Mouse (Mus musculus): Measurements from ENCODE around the gene Hoxd9.

Hoxd9 gene

DNA sequence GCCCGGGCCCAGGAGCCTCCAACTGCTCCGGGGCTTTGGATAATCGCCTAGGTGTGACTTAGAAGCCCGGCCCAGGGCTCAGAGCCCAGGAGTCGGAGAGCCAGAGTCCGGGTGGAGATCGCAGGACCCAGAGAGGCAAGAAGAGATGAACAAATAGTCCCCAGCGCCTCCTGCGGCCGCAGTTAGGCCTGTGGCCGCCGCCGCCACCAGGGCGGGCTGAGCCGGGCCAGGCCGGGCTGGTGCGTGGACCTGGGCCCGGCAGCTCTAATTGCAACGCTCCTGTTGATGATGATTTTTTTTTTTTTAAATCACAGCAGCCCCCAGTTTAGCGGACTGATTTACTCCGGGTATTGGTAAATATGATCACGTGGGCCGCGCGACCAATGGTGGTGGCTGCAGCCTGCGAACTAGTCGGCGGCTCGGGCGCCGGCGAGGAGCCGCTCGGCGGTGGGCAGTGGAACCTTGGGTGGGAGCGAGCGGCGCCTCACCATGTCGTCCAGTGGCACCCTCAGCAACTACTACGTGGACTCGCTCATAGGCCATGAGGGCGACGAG is at the start of gene Hoxd9:
Gene Hoxd9 (plus strand): TSS at position 161 of the 555 bp plus-strand sequence.
- DNase-seq (ENCODE audit: low spot score in 2 of 2): no peak

- DNase-seq (ENCODE audit: low spot score in 2 of 2): no peak
These were observed 44.6 kb upstream of the Hoxd9 start for GRCm38 (mm10) chr2:74652996-74653340.

DNA sequence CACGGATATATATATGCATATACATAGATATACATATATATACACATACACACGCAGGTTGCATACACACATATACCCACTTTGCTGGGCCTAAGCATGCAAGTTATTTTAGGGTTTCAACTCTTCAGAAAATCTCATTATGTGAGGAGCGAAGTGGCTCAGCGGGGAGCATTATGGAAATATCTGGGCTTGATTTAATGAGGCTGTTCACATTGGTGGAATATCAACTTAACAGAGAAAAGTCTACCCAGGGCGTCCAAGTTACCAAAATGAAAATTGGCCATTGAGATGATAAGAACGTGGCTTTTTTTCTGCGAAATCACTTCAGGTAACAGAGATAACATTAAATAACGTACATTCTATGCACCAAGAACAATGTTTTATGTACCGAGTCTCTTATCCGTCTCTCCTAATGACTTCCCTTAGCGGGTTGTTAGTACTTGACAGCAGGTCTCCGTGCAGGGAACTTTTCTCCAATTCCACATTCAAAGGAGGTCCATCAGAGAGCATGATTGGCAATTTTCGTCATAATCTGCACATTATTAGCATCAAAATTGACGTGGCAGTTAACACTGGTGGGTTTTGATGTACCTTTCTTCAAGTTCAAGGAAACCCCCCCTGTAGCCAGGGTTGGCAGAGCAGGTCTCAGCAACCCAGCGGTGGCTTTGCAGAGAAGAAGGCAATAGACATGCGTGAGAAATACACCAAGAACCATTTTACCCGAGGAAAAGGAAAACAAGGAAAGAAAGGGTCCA is 43.6 kb upstream of the Hoxd9 start:
- no peak for DNase-seq (ENCODE audit: low spot score in 2 of 2)

DNA sequence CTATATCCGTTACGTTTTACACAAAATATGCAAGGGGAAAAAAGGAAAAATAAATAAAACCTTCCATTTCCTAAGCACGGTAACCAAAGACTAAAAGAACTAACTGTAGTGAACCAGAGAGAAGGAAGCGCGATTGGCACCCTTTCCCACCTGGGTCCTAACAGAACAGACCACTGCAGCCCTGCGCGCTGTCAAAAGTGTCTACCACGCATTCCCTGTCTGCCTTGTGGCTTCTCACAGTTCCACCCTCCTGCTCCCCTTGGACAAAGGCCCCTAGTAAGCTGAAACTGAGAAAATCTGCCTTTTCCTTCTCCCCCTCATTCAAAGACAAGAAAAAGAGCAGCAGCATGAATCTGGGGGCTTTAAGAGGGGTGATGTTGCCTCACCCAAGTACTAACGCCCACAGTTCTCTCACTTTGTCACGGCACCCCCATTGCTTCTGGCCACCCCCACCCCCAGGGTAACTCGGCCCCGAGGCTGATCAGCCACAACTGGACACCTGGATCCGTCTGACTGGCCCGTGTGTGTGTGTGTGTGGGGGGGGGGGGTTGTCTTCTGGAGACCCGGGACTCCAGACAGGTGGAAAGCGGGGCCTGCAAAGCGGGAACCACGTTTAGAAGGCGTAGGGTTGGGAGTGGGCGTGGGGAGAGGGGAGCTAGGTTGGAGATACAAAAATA is 42.6 kb upstream of the Hoxd9 start:
- DNase-seq (ENCODE audit: low spot score in 2 of 2): no peak

DNA sequence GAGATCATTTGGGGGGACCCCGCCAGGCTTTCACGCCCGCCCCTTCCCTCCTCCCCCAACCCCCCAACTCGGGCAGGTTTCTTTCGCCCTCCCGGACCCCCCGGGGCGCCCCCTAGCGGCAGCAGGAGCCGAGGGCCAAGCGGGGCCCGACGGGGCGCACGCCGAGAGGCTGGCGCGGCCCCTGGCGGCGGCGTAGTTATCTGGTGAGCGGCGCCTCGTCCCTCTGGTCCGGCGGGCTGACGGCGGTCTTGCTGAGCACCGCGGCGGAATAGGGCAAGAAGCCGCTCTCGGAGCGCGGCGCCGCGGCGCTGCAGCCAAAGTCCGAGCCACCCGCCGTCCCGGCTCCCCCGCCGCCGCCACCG is 42.1 kb upstream of the Hoxd9 start:
- DNase-seq (ENCODE audit: low spot score in 2 of 2): no peak

GRCm38 (mm10) chr2:74655821-74656631 is 41.5 kb upstream of the Hoxd9 start:
- DNase-seq (ENCODE audit: low spot score in 2 of 2): no peak

GRCm38 (mm10) chr2:74656632-74657021 is 40.9 kb upstream of the Hoxd9 start:
- DNase-seq (ENCODE audit: low spot score in 2 of 2): no peak

GRCm38 (mm10) chr2:74657251-74658023 is 40.1 kb upstream of the Hoxd9 start:
- no peak for DNase-seq (ENCODE audit: low spot score in 2 of 2)

DNA sequence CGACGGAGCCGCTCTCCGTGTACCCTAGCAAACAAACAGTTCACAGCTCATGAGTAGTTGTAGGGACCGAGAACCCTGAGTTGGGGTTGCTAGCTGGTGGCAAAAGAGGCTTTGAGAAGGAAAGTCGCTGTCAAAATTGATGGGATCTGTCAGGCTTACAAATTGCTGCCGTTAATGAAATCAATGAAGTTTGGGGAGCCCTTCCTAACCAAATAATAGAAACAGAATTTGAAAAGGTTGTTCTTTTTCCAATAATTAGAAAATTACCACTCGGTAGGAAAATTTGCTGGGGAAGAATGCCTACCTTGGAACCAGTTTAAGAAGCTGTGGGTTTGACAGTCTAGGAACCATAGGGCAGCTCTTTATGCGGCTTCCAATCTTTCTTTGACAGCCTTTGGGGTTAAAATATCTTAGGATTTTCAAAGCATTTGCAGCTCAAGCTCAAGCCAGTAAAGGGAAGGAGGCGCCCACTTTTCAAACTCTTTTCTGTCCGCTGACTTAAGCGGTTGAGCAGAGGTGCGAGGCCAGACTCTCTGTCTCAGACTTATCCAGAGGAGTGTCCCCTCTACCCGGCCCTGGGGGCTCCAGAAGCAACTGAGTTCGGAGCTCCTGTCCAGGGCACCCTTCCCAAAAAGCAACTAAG is 39.4 kb upstream of the Hoxd9 start:
- DNase-seq (ENCODE audit: low spot score in 2 of 2): no peak

GRCm38 (mm10) chr2:74658667-74659371 is 38.7 kb upstream of the Hoxd9 start:
- DNase-seq (ENCODE audit: low spot score in 2 of 2): no peak

DNA sequence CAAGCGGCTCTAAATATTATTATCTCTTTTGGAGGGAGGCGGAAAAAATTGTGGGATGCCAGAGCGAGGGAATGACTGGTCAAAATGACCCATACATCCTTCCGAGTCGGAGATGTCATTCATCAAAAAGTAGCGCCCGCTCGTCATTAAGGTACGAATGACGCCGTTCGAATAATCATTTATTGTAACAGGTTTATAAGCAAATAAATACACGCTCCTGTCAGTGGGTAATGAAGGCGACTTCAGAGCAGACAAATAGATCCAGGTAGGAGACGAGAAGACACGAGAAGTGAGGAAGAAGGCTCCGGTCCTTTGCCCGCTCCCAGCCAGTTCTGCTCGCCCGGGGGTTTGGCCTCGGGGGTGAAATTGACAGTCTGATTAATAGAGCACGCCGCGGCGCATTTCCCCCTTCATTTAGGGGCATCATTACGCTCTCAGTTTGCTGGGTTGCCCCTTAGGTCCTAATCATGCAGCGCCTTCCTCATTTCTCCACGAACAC is 38.0 kb upstream of the Hoxd9 start, which contains the start of gene Evx2:
Gene Evx2 (minus strand): TSS at position 51 of the 499 bp plus-strand sequence.
- DNase-seq (ENCODE audit: low spot score in 2 of 2): no peak

DNA sequence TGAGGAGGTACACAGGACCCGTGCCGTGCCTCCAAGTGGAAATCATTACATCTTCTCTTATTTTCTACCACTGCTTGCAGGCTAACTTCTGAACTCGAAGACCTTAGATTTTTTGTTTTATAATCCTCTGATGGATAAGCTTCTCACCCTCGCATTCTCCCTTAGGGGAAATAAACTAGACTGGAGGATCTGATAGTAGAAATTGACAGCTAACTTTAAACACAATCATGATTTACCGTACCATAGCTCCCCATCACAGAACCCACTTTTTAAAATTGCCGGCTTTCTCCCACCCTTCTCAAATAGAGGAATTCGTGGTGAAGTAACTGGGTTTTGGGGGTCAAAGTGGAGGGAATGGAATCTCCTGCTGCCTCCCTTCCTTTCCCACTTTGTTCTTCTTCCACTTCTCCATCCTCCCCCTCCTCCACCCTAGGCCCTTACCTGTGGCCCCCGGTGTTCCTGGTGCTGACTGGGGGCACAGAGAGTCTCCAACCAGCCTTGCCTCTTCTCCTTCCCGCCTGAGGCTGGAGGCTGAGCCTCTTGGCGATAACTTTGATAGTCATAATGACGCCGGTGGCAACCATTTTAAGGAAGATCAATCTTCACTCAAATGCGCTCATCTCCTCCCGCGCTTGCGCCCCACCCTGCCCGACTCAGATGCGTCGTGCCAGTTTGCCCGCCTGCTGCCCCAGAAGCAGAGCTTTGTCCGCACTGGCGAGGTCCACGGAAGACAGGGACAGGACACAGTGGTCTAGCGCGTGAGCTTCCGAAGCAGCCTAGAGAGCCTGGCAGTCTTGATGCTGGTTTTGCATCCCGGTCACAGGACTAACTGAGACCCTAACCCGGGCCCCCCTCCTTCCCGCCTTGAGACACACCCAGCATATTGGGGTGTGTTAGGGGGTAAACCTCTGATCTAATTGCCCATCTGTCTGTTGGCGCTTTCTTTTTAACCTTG is 36.8 kb upstream of the Hoxd9 start:
- DNase-seq (ENCODE audit: low spot score in 2 of 2): no peak

DNA sequence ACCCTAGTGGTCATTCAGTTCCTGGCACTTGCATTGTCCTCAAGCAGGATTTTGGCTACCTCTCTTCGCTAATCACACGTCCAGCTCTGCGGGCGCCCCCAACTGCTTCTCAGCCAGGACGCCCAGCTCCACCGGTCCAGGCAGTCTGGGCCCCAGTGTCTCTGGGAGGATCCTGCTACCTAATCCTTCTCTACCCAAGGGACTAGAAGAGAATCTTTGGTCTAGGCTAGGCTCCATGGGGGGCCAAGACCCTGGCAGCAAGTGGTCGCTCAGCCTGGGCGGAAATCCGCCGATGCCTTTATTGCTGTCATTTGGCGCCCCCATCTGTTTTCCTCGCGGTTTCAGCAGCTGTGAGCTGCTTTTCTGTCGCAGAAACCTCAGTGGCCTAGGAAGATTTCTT is 35.8 kb upstream of the Hoxd9 start:
- DNase-seq (ENCODE audit: low spot score in 2 of 2): peak in 1 of 2 experiments; percentile 28

GRCm38 (mm10) chr2:74663291-74663925 is 34.1 kb upstream of the Hoxd9 start:
- peak in 1 of 2 experiments; percentile 65 for DNase-seq (ENCODE audit: low spot score in 2 of 2)

DNA sequence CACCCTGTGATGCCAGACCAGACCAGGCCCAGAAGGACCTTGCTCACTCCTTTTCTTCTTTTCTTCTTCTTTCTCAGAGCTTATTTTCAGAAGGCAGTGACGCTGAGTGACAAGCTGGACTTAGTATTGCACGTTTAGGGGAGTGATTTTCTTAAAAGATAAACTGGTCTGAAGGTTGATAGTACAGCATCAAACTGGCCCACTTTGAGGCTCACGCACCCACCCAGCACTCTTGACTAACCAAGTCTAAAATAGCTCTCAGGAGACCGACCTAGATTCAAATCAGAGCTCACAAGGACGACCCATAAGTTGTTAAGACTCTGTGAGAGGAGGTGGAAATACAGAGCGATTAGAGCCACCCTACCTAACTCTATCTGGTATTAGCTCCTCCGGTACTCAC is 31.1 kb upstream of the Hoxd9 start:
- no peak for DNase-seq (ENCODE audit: low spot score in 2 of 2)

- DNase-seq (ENCODE audit: low spot score in 2 of 2): no peak
These were observed 30.2 kb upstream of the Hoxd9 start for GRCm38 (mm10) chr2:74667191-74667841.

- no peak for DNase-seq (ENCODE audit: low spot score in 2 of 2)
These were observed 29.6 kb upstream of the Hoxd9 start, which contains the start of gene Hoxd13 for GRCm38 (mm10) chr2:74667842-74668357. Gene Hoxd13 (plus strand): TSS chr2:74668310.
